Mouse (Mus musculus) heart, postnatal 0 days (tissue): ENCODE data around the gene Snx13.

Experiments used
- CTCF ChIP-seq: IDR thresholded peaks from 2 replicates; pipeline ENCODE4 v1.5.1; 2016; ENCODE audit warnings: antibody characterized with exemption, control low read depth, low read depth
- EP300 ChIP-seq: IDR thresholded peaks from 2 replicates; pipeline ENCODE4 v1.6.1; 2016; ENCODE audit warnings: antibody characterized with exemption, low read depth

GRCm38 (mm10) chr12:35007851-35008250 is 39.1 kb upstream of the Snx13 start:
- TF ChIP-seq CTCF (no peak), EP300 (no peak)
